Mouse (Mus musculus) gastrocnemius, postnatal 14 days (tissue): Measurements from ENCODE around the gene Farp2. TPM values are rescaled to one million over a fixed set of nuclear protein-coding genes. Genes with fewer than 3 reads are reported as not detected.

Experiments used
- DNase-seq: peaks from one replicate; pipeline ENCODE4 v3.0.0; 2021; ENCODE audit warnings: mixed read lengths
- intact Hi-C: fragments of 180-260 bp; cut with DNase I; formaldehyde crosslinking; loops from one replicate; pipeline ENCODE4 v1.15.1; 2025; ENCODE audit warnings: low total_unique reads
- total RNA-seq, 2 experiments: library from RNA; stranded (reverse); gene quantifications; 2 replicates each; pipeline ENCODE4 v1.2.3; 2021

The Farp2 gene
- total RNA-seq, 2 experiments from 2014 or later = 11.5 to 14.4 TPM

DNA sequence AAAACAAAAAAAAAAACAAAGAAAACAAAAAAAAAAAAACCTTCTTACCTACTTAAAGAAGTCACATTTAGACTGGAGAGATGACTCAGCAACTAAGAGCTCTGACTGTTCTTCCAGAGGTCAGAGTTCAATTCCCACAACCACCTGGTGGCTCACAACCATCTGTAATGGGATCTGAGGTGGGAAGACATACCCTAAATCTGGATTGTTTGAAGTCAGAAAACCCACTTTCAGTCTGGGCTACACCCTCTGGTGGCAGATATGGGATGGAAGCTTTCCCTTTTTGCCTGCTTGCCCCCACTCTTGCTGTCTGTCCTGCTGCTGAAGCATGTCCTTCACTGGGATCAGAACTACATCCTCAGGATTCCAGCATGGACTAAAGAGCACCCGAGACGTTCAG is 31.3 kb downstream of the Farp2 start:
- intact Hi-C loops = no loop called here

DNA sequence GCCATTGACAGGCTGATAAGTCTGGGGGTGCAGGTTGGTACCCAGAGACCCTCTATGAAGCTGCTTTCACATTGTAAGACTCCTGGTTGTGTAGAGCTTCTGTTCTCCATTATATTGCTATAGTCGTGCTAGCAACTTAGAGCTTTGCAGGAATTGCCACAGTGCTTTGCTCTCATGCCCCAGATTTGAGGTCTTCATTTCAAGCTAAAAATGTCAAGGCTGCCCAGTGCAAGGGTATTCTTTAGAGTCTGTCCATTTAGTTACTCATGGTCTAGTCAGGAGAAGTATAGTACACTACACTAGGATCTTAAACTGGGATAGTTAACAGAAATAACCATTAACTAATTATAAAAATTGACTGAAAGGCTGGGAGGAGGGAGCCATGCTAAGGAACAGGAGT is 35.4 kb downstream of the Farp2 start:
- intact Hi-C loops = no loop called here
- DNase-seq = no peak

More for the DNA sequence above, 31.3 kb downstream of the Farp2 start:
- no peak for DNase-seq

- no peak for DNase-seq
- intact Hi-C loops = no loop called here
Observed at GRCm38 (mm10) chr1:93551427-93551826, 39.5 kb downstream of the Farp2 start.

GRCm38 (mm10) chr1:93563224-93563623 is 51.3 kb downstream of the Farp2 start:
- intact Hi-C loops = no loop called here
- DNase-seq = no peak

- no peak for DNase-seq
- intact Hi-C loops = no loop called here
Observed at GRCm38 (mm10) chr1:93563649-93564048, 51.8 kb downstream of the Farp2 start.

GRCm38 (mm10) chr1:93564781-93565180 is 52.9 kb downstream of the Farp2 start:
- DNase-seq = no peak
- intact Hi-C loops = no loop called here

GRCm38 (mm10) chr1:93567013-93567412 is 55.1 kb downstream of the Farp2 start:
- intact Hi-C loops = no loop called here
- no peak for DNase-seq

GRCm38 (mm10) chr1:93567717-93568497 is 56.0 kb downstream of the Farp2 start:
- intact Hi-C loops = no loop called here
- DNase-seq = no peak

DNA sequence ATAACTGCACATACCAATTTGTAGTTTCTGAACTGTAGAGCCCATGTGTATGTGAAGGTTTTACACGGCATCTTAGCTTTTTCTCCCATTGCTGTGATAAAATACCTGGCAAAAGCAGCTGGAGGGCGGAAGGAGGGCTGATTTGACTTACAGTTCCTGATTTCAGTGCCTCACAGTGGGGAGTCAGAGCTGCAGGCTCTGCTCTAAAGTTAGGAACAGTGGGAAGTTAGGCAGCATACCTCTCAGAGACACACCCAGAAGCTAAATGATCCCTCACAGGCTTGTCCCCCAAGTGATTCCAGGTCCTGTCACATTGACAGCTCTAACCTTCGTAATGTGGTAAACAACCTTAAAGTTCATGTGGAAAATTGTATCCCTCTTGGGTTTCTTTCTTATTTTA is 65.2 kb downstream of the Farp2 start:
- DNase-seq = no peak
- intact Hi-C loops = no loop called here

- no peak for DNase-seq
- intact Hi-C loops = no loop called here
Observed at GRCm38 (mm10) chr1:93577861-93578260, 66.0 kb downstream of the Farp2 start.

GRCm38 (mm10) chr1:93581545-93581944 is 69.7 kb downstream of the Farp2 start:
- intact Hi-C loops = no loop called here
- DNase-seq = no peak

GRCm38 (mm10) chr1:93588346-93588745 is 76.5 kb downstream of the Farp2 start:
- intact Hi-C loops = no loop called here
- DNase-seq = no peak

DNA sequence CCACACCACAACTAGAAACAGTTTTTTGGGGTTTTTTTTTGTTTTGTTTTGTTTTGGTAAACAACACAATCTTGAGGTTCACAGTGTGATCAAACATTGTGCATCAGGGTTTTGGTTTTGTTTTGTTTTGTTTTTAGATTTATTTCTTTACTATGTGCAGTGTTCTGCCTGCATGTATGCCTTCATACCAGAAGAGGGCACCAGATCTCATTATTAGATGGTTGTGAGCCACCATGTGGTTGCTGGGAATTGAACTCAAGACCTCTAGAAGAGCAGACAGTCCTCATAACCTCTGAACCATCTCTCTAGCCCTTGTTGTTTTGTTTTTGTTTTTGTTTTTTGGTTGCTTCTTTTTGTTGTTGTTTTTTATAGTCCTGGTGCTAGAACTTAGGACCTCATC is 82.1 kb downstream of the Farp2 start:
- no peak for DNase-seq
- intact Hi-C loops = no loop called here

DNA sequence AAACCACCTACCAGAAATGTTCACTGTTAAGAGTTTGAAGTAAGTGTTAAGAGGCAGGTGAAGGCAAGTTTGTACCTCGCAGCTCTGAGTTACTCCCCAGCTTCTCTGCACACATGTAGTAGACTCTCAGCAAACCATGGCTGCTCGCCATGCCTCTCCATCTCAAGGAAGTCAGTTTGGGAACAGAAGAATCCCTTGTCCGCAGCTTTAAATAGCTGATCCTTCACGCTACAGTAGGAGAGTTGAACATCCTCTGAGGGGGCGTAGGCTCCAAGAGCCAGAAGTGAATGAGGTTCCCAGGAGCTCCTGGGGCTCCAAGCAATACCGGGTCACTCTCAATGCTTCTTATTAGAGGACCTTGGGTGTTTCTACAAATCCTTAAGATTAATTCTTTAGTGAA is 84.0 kb downstream of the Farp2 start:
- intact Hi-C loops = no loop called here
- DNase-seq = no peak

GRCm38 (mm10) chr1:93602911-93603310 is 91.0 kb downstream of the Farp2 start:
- intact Hi-C loops = no loop called here
- DNase-seq = no peak

DNA sequence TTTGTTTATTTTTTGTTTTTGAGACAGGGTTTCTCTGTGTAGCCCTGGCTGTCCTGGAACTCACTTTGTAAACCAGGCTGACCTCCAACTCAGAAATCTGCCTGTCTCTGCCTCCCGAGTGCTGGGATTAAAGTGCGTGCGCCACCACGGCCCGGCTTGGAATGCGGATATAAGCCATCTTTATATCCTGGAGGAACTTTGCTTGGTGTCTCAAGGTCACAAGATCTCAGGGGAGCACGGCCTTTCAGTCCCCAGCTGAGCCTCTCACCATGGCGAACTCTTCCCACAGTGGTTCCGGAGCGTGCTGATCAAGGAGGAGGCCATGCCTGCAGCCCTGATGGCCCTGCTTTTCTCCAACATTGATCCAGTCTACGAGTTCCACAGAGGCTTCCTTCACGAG is 92.0 kb downstream of the Farp2 start:
- intact Hi-C loops = no loop called here
- DNase-seq = no peak

GRCm38 (mm10) chr1:93607090-93608083 is 95.5 kb downstream of the Farp2 start:
- intact Hi-C loops = no loop called here
- DNase-seq = no peak

DNA sequence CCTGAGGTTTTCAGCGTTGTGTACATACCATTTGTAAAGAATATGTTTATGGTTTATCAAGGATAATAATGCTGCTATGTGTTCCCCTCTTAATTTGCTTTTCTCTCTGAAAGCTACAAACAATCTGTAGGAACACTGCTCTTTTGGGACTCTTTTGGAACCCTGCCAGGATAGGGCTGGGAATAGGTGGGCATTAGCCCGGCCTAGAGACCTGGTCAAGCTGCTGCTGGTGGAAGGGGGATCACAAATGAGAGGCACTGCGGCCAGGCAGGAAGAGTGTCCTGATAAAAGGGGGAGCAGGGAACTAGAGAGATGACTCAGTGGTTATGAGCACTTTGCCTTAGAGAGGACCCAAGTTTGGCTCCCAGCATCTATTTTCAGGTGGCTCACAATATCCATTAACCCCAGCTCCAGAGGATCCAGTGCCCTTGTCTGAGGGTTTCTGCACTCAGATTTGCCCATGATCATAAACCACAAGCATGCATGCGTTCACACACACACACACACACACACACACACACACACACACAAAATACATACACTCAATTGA is 96.9 kb downstream of the Farp2 start:
- intact Hi-C loops = no loop called here
- DNase-seq = no peak

DNA sequence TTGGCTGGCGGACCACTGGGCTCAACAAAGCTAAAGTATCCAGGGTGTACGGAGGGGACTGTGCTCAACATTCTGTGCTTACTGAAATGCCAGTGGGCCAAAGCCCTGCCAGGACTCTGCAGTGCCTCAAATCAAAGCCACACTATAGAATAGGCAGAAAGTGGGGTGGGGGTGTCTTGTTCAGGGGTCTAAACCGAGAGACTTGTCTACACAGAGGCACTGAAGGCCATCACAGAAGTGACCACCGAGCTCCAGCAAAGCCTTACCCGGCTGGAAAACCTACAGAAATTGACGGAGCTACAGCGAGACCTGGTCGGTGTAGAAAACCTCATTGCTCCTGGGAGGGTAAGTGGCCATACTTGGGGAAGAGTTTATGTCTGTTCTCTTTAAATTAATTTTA is 97.9 kb downstream of the Farp2 start:
- DNase-seq = no peak
- intact Hi-C loops = no loop called here

DNA sequence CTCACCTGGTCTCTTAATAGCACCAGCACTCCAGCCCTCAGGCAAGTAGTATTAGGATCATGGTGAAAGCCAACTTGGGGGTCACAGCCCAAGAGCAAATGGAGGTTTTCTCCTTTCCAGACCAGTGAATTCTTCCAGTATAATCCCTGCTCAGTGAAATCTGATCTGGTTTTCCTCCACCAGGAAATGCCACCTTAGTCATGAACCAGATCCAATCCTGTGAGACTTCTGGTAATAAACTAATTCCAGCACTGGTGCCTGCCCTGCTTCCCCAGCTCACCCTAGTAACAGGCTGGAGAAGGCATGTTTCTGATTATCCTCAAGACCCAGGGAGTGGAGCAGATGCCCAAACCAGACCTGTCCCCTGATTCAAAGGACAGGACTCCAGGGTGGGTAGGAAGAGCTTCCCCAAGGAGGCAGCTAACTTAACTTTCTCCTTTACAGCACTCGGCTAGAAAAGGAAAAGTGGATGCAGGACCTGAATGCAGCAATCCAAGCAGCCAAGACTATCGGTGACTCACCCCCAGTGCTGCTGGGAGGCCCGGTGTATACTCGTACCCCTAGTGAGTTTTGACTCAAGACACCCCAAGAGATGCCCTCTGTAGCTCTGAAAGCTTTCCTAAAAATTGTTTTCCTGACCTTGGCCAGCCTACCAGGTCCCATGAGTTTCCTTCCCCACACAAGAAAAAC is 106.3 kb downstream of the Farp2 start:
- intact Hi-C loops = no loop called here
- no peak for DNase-seq
